Comparison of ENCODE assay signal across 9 mouse cellular contexts in the genomic region with DNA sequence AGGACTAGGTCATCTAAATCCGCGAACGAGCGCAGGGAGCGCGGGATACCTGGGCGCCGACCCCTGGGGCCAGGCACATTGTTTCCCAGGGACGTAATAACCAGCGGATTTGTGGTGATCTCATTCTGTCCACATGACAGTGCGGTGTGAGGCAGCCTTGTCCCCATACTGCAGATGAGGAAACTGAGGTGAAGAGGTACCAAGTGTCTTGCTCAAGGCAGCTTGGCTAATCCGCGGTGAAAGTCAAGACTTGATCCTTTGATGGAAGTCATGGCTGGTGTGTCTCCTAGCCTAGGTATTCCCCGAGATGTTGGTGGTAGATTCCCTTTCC. TPM values are rescaled to one million over a fixed set of nuclear protein-coding genes. Genes with fewer than 3 reads are reported as not detected.
DNase-seq lines count a peak whose midpoint lies in the region; ATAC-seq and TF ChIP-seq lines count a peak whose summit lies in the region.
"Had no signal": no experiment of that assay in that cellular context is flagged by ENCODE, and none has a peak within 500 bp of the region (broad histone marks: within the 10 kb centered on the region; RNA-seq: fewer than 3 reads in every experiment).

No protein-coding gene starts in this region.

- H3K4me2 ChIP-seq in heart, embryonic 14.5 days (ENCODE audit: low read length) = peak overlapping the region; percentile 84
- peak overlapping the region; percentile 95 for H3K4me2 ChIP-seq in hindbrain, embryonic 12.5 days (replicated peaks)

- H3K36me3 ChIP-seq in heart, embryonic 14.5 days (ENCODE audit: control insufficient read depth, insufficient read depth, low read length) = no peaks in the 10 kb centered on the region
- no peaks in the 10 kb centered on the region for H3K36me3 ChIP-seq in MEL (ENCODE audit: control insufficient read depth in 1 of 2, insufficient read depth in 2 of 2, low read length in 2 of 2)
- H3K36me3 ChIP-seq in hindbrain, embryonic 12.5 days = no peaks in the 10 kb centered on the region
- no peaks in the 10 kb centered on the region for H3K36me3 ChIP-seq in midbrain, embryonic 10.5 days

- peak overlapping the region; percentile 92 for H3K9ac ChIP-seq in heart, embryonic 14.5 days (ENCODE audit: low read length)
- no peak overlapping the region for H3K9ac ChIP-seq in MEL (ENCODE audit: control insufficient read depth, low read depth, low read length, poor library complexity, severe bottlenecking)
- H3K9ac ChIP-seq in hindbrain, embryonic 12.5 days = peak overlapping the region; percentile 89

- intact Hi-C loops in heart, postnatal 25 days (cut with DNase I) = loop anchor here (2.0 kb wide), 1 partner anchor 35 kb away; no protein-coding TSS in a partner anchor

- no peak for TF ChIP-seq RAD21 in MEL (IDR thresholded peaks at IDR 0.05; ENCODE audit: low read depth, low read length)

- no peak for ATAC-seq in heart, embryonic 14.5 days (ENCODE audit: insufficient number of reproducible peaks, insufficient read depth, low FRiP score, low read depth)
- ATAC-seq in hindbrain, embryonic 12.5 days (ENCODE audit: low FRiP score) = no peak
- ATAC-seq in megakaryocyte progenitor cell, adult 5-6 weeks (replicated peaks; ENCODE audit: poor library complexity) = no peak

- no peak for TF ChIP-seq CTCF in MEL (IDR thresholded peaks at IDR 0.05 in 2 of 3, conservative IDR thresholded peaks at IDR 0.05 in 1 of 3; ENCODE audit: control insufficient read depth in 1 of 3, insufficient read depth in 1 of 3, low read depth in 2 of 3, low read length in 3 of 3, poor library complexity in 1 of 3, severe bottlenecking in 1 of 3)

- H3K79me2 ChIP-seq in MEL (ENCODE audit: control insufficient read depth, insufficient read depth, low read length, poor library complexity) = no peaks in the 10 kb centered on the region

- H3K4me1 ChIP-seq in heart, embryonic 14.5 days (ENCODE audit: control insufficient read depth in 2 of 2, insufficient read depth in 2 of 2, low read length in 2 of 2) = peaks cover 40 to 50% of the 10 kb centered on the region in 2 experiments
- H3K4me1 ChIP-seq in MEL (ENCODE audit: control insufficient read depth in 1 of 2, insufficient read depth in 2 of 2, low read length in 2 of 2) = peaks cover 0 to 4% of the 10 kb centered on the region in 2 experiments; a peak in 3 of 4 replicates
- peaks cover 46% of the 10 kb centered on the region for H3K4me1 ChIP-seq in hindbrain, embryonic 12.5 days
- peaks cover 64% of the 10 kb centered on the region for H3K4me1 ChIP-seq in midbrain, embryonic 10.5 days

- no peak for TF ChIP-seq POLR2A in MEL (IDR thresholded peaks at IDR 0.05; ENCODE audit: control insufficient read depth in 1 of 2, insufficient read depth in 1 of 2, low read depth in 1 of 2, low read length in 2 of 2, poor library complexity in 1 of 2)

- peak overlapping the region in 1 of 2 experiments; percentile 90; a peak in 2 of 4 replicates for H3K27ac ChIP-seq in heart, embryonic 14.5 days (replicated peaks in 1 of 2; ENCODE audit: control insufficient read depth in 1 of 2, insufficient read depth in 1 of 2, low read depth in 2 of 2, low read length in 2 of 2)
- H3K27ac ChIP-seq in MEL (ENCODE audit: control insufficient read depth, low read depth, low read length) = no peak overlapping the region
- peak overlapping the region; percentile 93 for H3K27ac ChIP-seq in hindbrain, embryonic 12.5 days
- H3K27ac ChIP-seq in midbrain, embryonic 10.5 days (replicated peaks) = peak overlapping the region; percentile 84

- no peaks in the 10 kb centered on the region for H3K9me3 ChIP-seq in heart, embryonic 14.5 days (ENCODE audit: control insufficient read depth, low read length)
- H3K9me3 ChIP-seq in MEL (replicated peaks; ENCODE audit: insufficient read depth, low read length) = no peaks in the 10 kb centered on the region
- no peaks in the 10 kb centered on the region for H3K9me3 ChIP-seq in hindbrain, embryonic 12.5 days (replicated peaks)
- H3K9me3 ChIP-seq in midbrain, embryonic 10.5 days (replicated peaks) = no peaks in the 10 kb centered on the region

- WGBS in heart, embryonic 14.5 days = 6% methylated on average over 14 of the region's 14 CpGs
- 9% methylated on average over 14 of the region's 14 CpGs for WGBS in hindbrain, embryonic 12.5 days
- 11% methylated on average over 14 of the region's 14 CpGs for WGBS in midbrain, embryonic 10.5 days

- TF ChIP-seq EP300 in MEL (IDR thresholded peaks at IDR 0.05; ENCODE audit: low read depth in 1 of 2, low read length in 2 of 2) = no peak

- no peak for DNase-seq in heart, postnatal 25 days (ENCODE audit: low spot score)
- peak; percentile 14 for DNase-seq in MEL (ENCODE audit: low read depth, low spot score)
- no peak for DNase-seq in midbrain, embryonic 10.5 days (ENCODE audit: low spot score)
- no peak for DNase-seq in urinary bladder, postnatal 36 days (ENCODE audit: low spot score in 2 of 2)
- DNase-seq in thymus, postnatal 14 days = no peak

- peaks cover 3% of the 10 kb centered on the region for H3K27me3 ChIP-seq in heart, embryonic 14.5 days (ENCODE audit: control insufficient read depth, insufficient read depth, low read length)
- H3K27me3 ChIP-seq in MEL (ENCODE audit: control insufficient read depth in 1 of 2, insufficient read depth in 2 of 2, low read length in 2 of 2) = peaks cover 0 to 8% of the 10 kb centered on the region in 2 experiments; a peak in 2 of 4 replicates
- peaks cover 9% of the 10 kb centered on the region; the same call in 1 of the 2 replicates for H3K27me3 ChIP-seq in hindbrain, embryonic 12.5 days
- H3K27me3 ChIP-seq in midbrain, embryonic 10.5 days (ENCODE audit: low read depth, poor library complexity, severe bottlenecking) = peaks cover 43% of the 10 kb centered on the region

- H3K4me3 ChIP-seq in heart, embryonic 14.5 days (ENCODE audit: control insufficient read depth in 1 of 2, insufficient read depth in 1 of 2, low read depth in 1 of 2, low read length in 2 of 2) = peak overlapping the region; percentile 53 to 93
- peak overlapping the region in 1 of 2 experiments; percentile 56; a peak in 2 of 4 replicates for H3K4me3 ChIP-seq in MEL (ENCODE audit: control insufficient read depth in 1 of 2, insufficient read depth in 1 of 2, low read depth in 2 of 2, low read length in 2 of 2)
- peak overlapping the region; percentile 81 for H3K4me3 ChIP-seq in hindbrain, embryonic 12.5 days
- peak overlapping the region; percentile 69 for H3K4me3 ChIP-seq in midbrain, embryonic 10.5 days

TF ChIP-seq in MEL, 35 proteins besides CTCF, POLR2A, EP300 and RAD21:
- TF ChIP-seq MAFK (IDR thresholded peaks at IDR 0.05; ENCODE audit: borderline replicate concordance, low read depth, low read length) = no peak
- TF ChIP-seq CHD1 (IDR thresholded peaks at IDR 0.05; ENCODE audit: low read depth, low read length) = no peak
- no peak for TF ChIP-seq USF2 (IDR thresholded peaks at IDR 0.05; ENCODE audit: borderline replicate concordance in 1 of 2, insufficient read depth in 1 of 2, low read depth in 1 of 2, low read length in 2 of 2)
- no peak for TF ChIP-seq GATA1 (IDR thresholded peaks at IDR 0.05; ENCODE audit: low read depth, low read length)
- no peak for TF ChIP-seq ETS1 (IDR thresholded peaks at IDR 0.05; ENCODE audit: low read depth, low read length)
- no peak for TF ChIP-seq MYB (IDR thresholded peaks at IDR 0.05; ENCODE audit: low read depth, low read length)
- TF ChIP-seq MAX (IDR thresholded peaks at IDR 0.05; ENCODE audit: low read length) = no peak

RNA-seq across cellular contexts. Expression of a gene that starts 27.3 kb away (rescaled TPM):
- not detected in 2 replicates for polyA plus RNA-seq in heart, embryonic 14.5 days (2014; fragmentation: Nextera tagmentation; extraction: Ambion mirVana)
- total RNA-seq in heart, postnatal 25 days (2021) = not detected
- total RNA-seq in MEL (2012; rRNA removed) = not detected in 2 replicates
- polyA plus RNA-seq in MEL (2012; ENCODE audit: insufficient read depth in 1 of 2, insufficient read length in 2 of 2, low read depth in 1 of 2, low replicate concordance in 2 of 2, missing spikeins in 1 of 2) = under 1 TPM in 1 of 2 experiments, not detected in 1; 0.03 TPM
- not detected in 2 replicates for polyA plus RNA-seq in hindbrain, embryonic 12.5 days (2016; fragmentation: Nextera tagmentation; extraction: Ambion mirVana)
- not detected in 2 replicates for polyA plus RNA-seq in midbrain, embryonic 10.5 days (2016; fragmentation: Nextera tagmentation; extraction: Ambion mirVana)
- not detected in 2 replicates for total RNA-seq in megakaryocyte progenitor cell, adult 5-6 weeks (2015)
- not detected in 2 replicates for total RNA-seq in megakaryocyte progenitor cell, adult 5-6 weeks (2017)
- total RNA-seq: layer of hippocampus, postnatal 10 days had no signal

RNA-seq across cellular contexts. Expression of a gene that starts 45.3 kb away (rescaled TPM):
- polyA plus RNA-seq in heart, embryonic 14.5 days (2014; fragmentation: Nextera tagmentation; extraction: Ambion mirVana) = 4.4 and 4.6 TPM in 2 replicates
- total RNA-seq in heart, postnatal 25 days (2021) = 1 to 10 TPM; 5.5 to 6.0 TPM
- total RNA-seq in MEL (2012; rRNA removed) = 0.95 and 1.3 TPM in 2 replicates
- polyA plus RNA-seq in MEL (2012; ENCODE audit: insufficient read depth in 1 of 2, insufficient read length in 2 of 2, low read depth in 1 of 2, low replicate concordance in 2 of 2, missing spikeins in 1 of 2) = 1 to 10 TPM in 1 of 2 experiments, not detected in 1; 2.7 TPM
- polyA plus RNA-seq in hindbrain, embryonic 12.5 days (2016; fragmentation: Nextera tagmentation; extraction: Ambion mirVana) = 5.7 and 5.8 TPM in 2 replicates
- polyA plus RNA-seq in midbrain, embryonic 10.5 days (2016; fragmentation: Nextera tagmentation; extraction: Ambion mirVana) = 3.3 and 3.5 TPM in 2 replicates
- total RNA-seq in megakaryocyte progenitor cell, adult 5-6 weeks (2015) = 0.39 and 0.69 TPM in 2 replicates
- 0.33 and 1.2 TPM in 2 replicates for total RNA-seq in megakaryocyte progenitor cell, adult 5-6 weeks (2017)

RNA-seq across cellular contexts. Expression of a gene that starts 47.0 kb away (rescaled TPM):
- polyA plus RNA-seq in heart, embryonic 14.5 days (2014; fragmentation: Nextera tagmentation; extraction: Ambion mirVana) = 13.0 and 13.4 TPM in 2 replicates
- total RNA-seq in heart, postnatal 25 days (2021) = 10 to 100 TPM; 64.1 to 68.5 TPM
- total RNA-seq in MEL (2012; rRNA removed) = 11.0 and 11.7 TPM in 2 replicates
- 10 to 100 TPM in 1 of 2 experiments, not detected in 1; 12.3 TPM for polyA plus RNA-seq in MEL (2012; ENCODE audit: insufficient read depth in 1 of 2, insufficient read length in 2 of 2, low read depth in 1 of 2, low replicate concordance in 2 of 2, missing spikeins in 1 of 2)
- polyA plus RNA-seq in hindbrain, embryonic 12.5 days (2016; fragmentation: Nextera tagmentation; extraction: Ambion mirVana) = 20.6 and 21.4 TPM in 2 replicates
- 21.3 and 24.2 TPM in 2 replicates for polyA plus RNA-seq in midbrain, embryonic 10.5 days (2016; fragmentation: Nextera tagmentation; extraction: Ambion mirVana)
- 11.1 and 14.7 TPM in 2 replicates for total RNA-seq in megakaryocyte progenitor cell, adult 5-6 weeks (2015)
- 20.0 and 22.3 TPM in 2 replicates for total RNA-seq in megakaryocyte progenitor cell, adult 5-6 weeks (2017)
